Mouse (Mus musculus) adrenal gland, postnatal 10 days (tissue): ENCODE results near the gene Dner. TPM values are rescaled to one million over a fixed set of nuclear protein-coding genes. Genes with fewer than 3 reads are reported as not detected.
A peak's percentile ranks its signal among the peaks of the same experiment; 100 is the strongest.
"Not testable (repeated sequence)": the region's sequence is repeated elsewhere in the genome, so short reads cannot be mapped to it uniquely, and the experiment has no call there.

Source experiments
- DNase-seq: peaks from one replicate; pipeline ENCODE4 v3.0.0; 2021; ENCODE audit warnings: mixed read lengths
- total RNA-seq, 2 experiments: library from RNA; stranded (reverse); gene quantifications; 2 replicates each; pipeline ENCODE4 v1.2.3; 2021

Dner gene
- total RNA-seq, 2 experiments from 2014 or later, result 2.7 to 5.7 TPM

DNA sequence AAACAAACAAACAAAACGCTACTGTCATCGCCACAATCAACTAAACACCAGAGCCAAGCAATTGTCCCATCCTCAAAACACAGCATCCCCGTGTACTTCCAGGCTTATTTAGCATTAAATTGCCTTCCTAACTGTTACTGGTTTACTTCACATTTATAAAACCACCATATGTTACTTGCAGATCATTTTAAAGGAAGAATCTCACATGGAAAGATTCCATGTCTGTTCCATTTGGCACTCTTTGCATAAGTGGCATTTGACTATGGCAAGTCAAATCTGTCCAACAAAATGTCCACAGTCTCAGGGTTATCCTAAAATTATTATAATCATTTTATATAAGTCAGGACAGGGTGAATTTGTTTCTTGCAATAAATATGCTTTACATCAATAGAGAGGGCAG, 299.2 kb downstream of the Dner start:
- no peak for DNase-seq

DNA sequence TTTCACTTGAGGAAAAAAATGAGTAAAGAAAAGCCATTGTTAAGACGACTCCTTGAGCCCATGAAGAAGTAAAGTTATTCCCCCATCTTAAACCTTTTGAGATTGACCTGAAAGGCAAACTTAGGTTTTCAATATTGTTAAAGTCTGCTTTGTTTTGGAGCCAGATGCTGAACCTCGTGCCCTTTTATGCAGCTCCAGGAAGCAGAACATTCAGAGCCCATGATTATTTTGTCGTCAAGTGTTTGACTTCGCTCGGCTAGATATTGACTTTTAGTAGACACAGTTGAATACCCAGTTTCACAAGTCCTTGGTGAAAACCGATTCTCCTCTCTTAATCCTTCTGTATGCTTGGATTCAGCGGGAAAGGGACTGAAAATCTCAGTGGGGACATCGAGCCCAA, 300.1 kb downstream of the Dner start:
- DNase-seq, result no peak

DNA sequence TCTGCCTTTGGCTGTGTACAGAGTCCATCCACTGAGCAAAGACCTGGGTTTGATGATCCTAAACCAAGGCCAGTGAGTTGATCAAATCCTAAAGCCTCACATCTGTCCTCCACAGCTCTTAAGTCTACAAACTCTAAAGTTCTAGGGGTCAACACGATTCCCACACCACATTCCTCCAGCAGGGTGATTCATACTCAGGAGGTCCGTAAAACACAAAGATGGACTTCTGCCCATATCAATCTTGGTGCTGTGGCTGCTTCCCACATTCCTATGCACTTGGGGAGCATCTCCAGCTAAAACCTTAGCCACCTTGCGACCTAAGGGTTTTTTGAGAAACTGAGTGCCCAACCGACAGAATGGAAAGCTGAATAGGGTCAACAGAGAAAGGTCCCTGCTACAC, 305.1 kb downstream of the Dner start:
- DNase-seq, result no peak

DNA sequence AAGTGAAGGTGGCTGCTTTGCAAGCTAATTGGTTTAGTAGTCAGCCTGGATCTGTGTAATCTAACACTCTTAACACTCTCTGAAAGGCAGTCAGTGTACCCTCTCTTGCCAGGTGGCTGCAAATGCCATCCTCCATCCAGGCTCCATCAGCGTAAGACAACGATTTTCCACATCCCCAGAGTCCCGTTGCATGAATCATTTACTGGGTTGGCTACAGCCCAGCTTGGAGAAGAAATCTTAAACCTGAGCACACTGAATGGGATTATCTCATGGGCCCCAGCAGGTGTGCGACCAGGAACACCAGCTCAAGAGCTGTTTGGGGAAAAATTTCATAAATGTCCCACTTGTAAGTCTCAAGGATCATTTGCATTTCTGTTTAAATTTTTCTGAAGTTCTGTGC, 308.4 kb downstream of the Dner start:
- DNase-seq, result no peak

DNA sequence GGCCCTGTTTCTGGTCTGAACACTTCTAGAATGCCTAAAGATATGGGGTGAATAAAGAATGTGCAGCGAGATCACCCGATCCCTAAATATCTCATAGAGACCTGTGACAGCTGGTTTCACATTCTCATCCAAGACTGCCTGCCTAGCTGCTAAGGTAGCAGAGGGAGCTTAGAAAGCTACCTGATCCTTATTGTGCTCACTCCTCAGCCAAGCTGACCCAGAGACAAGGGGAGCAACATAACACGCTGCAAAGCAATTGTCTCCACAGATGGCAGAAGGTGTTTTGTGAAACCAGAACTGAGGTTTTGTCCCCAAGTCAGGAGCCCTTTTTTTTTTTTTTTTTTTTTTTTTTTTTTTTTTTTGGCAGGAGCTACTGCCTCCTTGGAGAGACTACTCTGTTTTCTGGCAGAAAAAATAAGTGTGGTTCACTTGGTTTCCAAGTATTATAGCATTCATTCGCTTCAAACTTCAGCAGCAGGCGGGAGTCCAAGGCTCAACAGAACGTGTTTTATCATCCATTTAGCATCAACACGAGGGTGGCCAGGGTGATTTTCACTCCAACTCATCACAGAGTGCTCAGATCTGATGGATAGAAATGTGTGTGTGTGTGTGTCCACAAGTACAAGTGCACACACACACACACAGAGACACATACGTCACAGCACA, 309.4 kb downstream of the Dner start:
- no peak for DNase-seq

DNA sequence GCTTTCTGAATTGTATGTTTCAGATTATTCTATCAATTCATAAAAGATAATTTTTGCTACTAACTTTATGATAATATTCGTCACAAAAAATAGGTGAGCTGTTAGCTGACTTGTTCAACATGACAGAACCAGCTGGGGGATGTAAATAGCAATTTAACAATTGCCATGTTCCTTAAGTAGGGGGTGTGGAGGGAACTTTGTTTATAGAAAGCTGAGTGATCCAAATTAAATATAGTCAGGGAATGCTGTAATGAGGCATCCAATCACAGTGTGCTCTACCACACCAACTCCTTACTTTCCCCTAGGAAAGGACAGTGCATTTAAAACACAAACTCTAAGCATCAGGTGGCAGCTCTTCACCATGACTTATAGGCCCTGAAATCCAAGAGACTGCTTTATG, 313.3 kb downstream of the Dner start:
- no peak for DNase-seq

DNA sequence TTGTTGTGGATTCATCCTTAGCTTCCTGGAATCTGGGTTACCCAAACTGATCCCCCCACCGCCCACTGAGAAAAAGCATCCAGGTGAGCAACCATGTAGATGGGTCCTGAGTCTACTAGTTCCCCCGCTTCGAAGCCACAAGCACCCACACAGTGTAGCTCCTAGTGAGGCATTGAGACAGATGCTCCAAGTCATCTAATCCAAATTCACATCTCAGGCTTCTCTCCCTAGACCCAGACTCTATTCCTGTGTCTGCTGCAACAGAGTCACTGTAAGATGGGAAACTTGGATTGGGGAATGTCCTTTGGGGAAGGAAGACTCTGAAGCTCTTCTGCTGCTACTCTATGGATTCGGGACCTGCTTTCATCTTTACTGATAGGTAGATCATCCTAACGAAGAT, 314.0 kb downstream of the Dner start:
- DNase-seq, result no peak

DNA sequence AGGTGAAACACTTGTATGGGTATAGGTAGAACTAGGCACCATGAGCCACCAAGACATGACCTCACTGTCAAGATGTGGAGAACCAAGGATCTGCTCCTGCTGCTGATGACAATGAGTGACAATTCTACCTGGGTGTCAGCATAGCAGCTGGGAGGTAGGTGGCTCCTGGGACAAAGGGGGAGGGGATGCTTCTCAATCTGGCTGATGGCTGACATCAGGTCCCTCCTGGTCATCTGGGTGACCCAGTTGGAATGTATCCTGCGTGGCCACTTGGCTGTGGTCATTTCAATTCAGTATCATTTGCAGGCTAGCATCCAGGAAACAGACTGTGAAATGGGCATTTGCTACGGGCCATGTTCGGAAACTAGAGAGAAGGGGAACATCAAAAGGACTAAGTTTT, 315.1 kb downstream of the Dner start:
- no peak for DNase-seq

DNA sequence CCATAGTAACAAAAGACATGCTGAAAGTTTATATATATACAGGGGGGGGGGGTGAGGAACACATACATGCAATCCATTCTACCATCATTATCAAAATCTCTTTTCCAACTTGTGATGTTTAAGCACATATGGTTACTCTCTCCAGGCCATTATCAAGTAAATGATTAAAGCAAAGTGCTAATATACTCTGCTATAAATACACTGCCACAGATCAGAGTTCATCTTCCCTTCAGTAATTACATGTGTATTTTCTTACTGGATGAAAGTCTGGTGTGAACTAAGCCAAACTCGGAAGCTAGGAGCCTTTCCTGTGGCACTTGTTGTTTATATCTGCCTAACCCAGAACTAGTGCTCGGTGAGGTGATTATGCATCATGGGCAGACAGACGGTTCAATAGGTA, 328.3 kb downstream of the Dner start:
- no peak for DNase-seq

DNA sequence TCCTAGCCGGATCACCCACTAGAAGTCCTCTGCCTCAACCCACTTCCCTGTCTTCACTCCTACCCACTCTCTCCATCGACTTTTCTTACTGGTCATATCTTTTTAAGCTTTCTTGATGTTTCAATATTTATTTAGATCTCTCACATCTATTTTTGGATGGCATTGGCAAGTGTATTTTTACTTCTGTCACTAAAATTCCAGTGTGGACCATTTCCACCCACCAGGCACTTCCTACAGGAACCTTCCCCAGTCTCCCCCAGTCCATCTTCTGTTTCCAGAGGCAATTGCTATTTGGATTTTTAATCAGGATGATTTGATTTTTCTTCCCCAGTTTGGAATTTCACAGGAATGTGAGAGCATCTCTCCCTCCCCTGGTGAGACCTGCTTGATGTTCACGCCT, 329.5 kb downstream of the Dner start:
- DNase-seq, result no peak

DNA sequence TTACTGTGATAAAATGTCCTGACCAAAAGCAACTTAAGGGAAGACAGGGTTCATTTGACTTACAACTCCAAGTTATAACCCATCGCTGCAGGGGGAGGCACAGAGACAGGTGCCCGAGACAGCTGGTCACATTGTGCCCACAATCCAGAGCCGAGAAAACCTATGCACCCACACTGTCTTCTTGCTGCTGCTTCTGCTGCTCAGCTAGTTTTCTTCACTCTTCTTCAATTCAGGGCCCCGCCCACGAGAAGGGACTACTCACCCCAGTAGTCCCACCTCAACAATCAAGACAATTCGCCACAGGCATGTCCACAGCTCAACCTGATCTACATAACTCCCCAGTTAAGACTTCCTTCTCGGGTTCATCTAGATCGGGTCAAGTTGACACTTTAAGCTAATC, 332.1 kb downstream of the Dner start, which contains the start of gene Pid1:
TSS of gene Pid1 (minus strand) at position 214 of the 400 bp plus-strand sequence.
- DNase-seq, result no peak

DNA sequence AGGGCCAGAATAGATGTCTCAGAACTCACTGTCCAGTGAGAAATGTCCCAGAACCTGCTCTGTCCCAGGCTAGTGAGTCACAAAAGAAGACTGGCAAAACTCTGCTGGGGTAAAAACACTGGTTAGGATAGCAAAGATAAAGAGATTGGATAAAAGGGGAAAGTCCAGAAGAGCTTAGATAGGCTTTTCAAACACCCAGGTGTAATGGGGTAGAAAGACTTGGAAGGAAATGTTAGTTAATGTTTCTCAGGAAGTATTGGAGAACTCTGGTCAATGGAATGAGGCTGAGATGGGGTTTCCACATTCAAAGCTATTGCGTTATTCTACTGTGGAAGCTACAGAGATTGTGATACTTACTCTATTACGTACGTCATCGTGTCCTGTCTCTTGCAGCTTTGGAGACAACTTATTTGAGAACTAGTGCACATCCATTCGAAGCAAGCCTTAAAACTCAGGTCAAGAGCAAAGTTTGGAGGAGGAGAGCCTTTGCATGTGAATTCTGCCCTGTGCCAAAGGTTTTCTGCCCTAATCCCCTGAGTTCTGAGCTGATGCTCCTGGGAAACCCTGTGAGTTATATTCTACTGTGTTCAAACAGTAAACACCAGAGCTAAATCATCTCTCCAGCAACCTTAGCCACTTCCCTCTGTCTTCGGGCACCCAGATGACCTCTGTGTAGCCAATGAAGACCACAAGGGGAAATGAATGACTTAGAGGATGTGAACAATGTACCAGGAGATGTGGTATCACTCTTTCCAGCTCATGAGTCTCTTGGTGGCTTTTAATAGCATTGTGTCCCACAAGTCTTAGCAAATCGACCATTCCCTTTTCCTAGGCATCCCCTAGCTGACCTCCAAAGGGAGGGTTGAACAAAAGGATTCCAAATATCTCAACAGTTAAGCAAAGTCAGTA, 333.1 kb downstream of the Dner start:
- DNase-seq, result no peak

DNA sequence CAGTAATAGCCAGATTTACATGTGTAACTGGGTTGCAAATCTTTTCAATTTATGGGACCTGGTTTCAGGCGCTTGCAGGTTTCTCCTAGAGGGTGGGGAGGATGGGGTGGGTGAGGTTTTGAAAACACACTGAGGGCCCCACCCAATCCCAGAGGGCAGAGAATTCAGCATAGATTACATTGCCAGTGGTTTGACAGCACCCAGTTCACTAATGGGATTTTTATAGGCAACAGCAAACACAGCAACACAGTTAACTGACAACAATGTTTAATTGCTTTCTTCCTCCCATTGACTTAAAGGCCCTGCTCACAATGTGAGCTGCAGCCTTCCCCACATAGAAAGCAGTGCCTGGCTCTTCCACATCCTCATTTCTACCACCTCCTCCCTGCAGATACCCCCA, 333.8 kb downstream of the Dner start:
- no peak for DNase-seq

DNA sequence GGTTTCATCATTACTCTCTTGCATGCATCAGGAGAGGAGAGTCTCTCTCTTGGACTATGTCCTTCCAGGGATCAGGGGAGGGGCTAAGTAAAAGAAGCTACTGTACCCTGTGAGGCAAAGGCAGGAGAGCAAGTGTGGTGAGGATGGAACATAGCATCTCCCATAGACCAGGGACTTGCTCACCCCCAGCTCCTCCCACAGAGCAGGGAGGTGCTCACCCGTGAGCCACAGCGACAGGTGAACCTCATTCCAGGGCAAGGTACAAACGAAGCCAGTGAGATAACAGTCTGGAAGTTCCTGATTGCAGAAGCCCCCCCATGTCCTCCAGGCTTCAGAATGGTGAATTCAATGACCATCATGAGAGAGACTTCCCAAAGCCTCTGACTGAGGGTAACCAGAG, 334.6 kb downstream of the Dner start:
- no peak for DNase-seq

DNA sequence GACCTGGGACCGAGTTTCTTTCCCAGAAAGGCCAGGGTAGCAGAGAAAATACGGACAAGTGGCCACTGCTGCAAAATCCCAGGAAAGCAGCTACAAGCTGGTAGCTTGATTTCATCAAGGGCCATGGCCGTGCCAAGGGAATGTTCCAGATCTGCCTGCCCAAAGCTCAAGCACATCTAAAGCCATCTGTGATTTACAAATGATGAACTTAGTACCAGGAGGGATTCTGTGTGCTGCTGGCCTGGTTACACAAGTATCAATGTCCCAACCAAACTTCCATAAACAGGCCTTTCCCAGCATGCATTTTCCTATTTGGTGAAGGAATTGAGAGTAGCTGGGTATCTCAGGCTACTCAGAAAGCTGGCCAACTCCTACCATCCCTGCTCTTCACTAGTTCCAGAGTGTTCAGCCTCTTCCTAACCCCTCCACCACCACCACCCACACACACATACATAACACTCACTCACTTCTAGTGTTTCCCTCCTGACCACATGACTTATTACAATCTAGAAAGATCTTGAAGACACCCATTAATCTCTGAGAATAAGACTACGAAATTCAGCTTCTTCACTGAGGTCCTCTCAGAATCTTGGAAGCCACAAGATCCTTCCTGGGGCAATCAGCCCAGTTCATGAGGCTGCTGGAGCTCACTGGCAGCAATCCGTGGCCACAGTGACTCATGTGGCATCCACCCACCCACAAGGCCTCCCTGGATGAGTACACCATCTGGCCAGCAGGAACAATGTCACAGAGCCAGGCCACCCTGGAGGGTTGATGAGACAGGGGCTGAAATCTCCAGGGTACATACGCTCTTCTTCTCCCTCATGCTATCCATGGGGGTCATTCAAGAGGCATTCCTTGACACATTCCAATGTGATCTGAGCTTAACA, 336.2 kb downstream of the Dner start:
- DNase-seq, result peak; percentile 9

DNA sequence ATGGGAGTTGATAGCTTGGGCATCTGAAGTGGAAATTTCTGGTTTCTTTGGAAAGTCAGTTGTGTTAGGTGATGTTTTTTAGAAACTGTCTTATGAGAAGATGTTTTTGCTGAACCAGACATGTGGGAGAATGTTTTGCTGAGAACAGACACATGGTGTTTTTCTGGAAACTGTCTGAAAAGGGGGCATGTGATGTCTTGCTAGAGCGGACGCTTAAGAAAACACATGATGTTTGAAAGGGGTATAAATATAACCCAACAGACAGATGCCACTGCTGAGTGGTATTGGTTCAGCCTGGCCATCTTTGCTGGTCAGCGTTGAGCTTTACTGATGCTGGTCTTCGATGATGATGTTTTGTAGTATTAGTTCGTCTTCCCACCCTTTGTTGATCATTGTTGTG, 338.8 kb downstream of the Dner start:
- DNase-seq, result no peak

DNA sequence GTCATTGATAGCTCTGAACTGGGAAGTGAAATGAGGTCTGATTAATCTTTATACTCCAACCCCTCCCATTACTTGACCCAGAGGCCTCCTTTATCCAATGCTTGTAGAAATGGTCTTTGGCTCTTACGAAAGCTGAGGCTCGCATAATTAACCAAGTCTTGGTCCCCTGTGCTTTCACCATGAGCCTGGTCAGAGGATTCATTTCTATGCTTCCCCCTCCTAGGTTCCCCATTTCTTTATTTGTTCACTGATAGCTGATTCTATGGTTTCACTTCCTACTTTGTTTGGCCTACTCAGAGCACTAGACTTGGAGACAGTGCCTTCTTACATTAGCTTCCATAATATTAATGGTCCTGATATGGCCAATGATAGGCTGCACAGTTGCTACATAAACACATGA, 345.8 kb downstream of the Dner start:
- DNase-seq, result no peak

DNA sequence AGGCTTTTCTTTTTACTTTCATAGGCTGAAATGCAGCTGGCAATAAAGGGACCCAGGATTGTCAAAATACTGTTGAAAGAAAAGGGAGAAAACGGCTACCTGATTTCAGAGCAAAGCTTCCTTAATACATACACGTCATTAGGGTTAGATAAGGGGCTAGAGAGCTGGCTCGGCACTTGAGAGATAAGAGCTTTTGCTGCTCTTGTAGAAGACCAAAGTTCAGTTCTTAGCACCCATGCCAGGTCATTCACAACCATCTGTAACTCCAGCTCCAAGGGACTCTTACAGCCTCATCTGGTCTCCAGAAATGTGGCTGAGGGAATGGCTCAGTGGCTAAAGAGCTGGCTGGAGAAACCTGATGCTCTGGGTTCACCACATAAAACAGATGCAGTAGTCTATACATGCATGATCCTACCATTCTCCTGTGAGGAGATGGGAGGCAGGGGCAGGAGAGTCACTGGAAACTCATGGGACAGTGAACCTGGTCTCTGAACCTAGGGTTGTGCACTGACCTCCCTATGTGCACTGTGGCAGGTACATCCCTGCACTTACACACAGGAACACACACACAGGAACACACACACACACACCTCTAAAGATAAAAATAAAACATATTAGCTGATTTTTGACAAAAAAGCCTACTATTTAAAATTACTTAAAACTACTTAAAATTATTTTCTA, 348.1 kb downstream of the Dner start:
- no peak for DNase-seq

DNA sequence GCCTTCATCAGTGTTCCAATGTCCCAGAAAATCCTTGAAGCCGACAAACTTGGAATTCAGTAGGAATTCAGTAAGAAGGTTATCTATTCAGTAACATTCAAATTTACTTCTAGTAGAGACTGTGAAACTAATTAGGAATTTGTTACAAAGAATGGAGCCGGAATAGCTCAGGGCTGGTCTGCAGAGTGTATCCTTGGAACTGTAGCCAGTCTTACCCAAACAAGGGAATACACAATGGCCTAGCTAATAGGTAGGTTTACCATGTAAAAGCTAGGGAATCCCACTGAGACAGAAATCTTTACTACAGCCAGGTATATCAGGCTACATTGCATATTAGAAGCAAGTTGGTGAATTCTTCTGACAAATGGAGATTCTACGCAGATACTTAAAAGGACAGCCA, 363.2 kb downstream of the Dner start:
- DNase-seq, result not testable (repeated sequence)

DNA sequence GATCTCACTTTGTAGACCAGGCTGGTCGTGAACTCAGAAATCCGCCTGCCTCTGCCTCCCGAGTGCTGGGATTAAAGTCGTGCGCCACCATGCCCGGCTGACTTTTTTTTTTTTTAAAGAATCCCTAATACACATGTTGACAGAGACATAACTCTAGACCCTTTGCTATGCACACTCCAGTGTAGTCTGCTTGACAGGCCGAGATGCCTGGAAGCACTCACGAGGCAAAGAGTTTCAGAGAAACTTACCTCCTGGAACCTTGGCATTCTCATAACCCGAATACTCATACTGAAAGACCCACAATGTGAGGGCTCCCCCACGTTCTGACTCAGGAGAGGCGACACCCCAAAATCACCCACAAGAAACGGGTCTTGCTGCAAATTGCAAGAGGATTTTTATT, 364.2 kb downstream of the Dner start:
- not testable (repeated sequence) for DNase-seq

DNA sequence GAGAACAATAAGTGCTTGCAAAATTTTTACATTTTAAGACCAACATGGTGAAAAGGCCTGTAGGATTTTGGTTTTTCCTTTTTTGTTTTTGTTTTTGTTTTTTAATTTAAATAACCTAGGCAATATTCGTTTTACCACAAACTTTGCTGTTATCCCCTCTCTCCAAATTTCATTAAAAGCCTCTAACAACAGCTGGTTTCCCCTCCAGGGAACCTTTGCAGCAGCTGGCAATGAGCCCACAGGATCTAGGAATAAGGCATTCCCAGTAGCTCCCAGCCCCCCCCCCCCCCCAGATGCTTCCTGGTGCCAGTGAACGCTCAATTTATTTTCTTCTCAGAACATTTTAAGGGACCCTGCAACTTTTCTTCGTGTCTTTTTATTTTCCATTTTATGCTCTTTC, 370.7 kb downstream of the Dner start:
- DNase-seq, result peak; percentile 19

DNA sequence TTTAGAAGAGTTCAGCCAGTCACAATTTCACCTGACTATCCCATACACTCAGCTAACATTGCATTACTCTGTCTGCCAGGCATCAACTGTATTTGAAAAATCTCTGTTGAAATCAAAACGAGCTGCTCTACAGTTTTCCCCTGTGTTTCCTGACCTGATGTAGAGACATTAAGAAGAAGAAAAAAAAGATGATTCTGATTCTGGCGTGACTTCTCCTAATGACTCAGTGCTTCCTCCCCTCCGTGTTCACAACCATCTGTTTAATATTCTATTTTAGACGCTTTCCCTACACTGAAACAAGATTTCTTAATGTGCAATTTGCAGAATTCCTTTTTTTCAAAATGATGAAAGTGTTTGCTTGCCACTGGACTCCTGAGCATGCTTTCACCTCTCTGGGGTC, 374.7 kb downstream of the Dner start:
- DNase-seq, result no peak
